Mouse (Mus musculus): ENCODE data around the gene Slc7a8.

Slc7a8 gene

GRCm38 (mm10) chr14:54699586-54699985 is 82.2 kb downstream of the Slc7a8 start:
- DNase-seq (ENCODE audit: low read depth): no peak

- DNase-seq (ENCODE audit: low read depth): no peak
These were observed 83.0 kb downstream of the Slc7a8 start, which contains the start of gene Gm29776 for GRCm38 (mm10) chr14:54698733-54699132. TSS of gene Gm29776 (minus strand) at chr14:54698833.

- DNase-seq (ENCODE audit: low read depth): no peak
These were observed 85.0 kb downstream of the Slc7a8 start for GRCm38 (mm10) chr14:54696752-54697151.

- DNase-seq (ENCODE audit: low read depth): no peak
These were observed 86.7 kb downstream of the Slc7a8 start for GRCm38 (mm10) chr14:54695042-54695441.

GRCm38 (mm10) chr14:54687251-54687650 is 94.5 kb downstream of the Slc7a8 start:
- DNase-seq (ENCODE audit: low read depth): peak; percentile 37

GRCm38 (mm10) chr14:54686522-54687143 is 95.1 kb downstream of the Slc7a8 start, which contains the start of gene Acin1:
TSS of gene Acin1 (minus strand) at chr14:54686931.
- peak; percentile 100 for DNase-seq (ENCODE audit: low read depth)

- DNase-seq (ENCODE audit: low read depth): no peak
These were observed 95.7 kb downstream of the Slc7a8 start, which contains the start of gene 1700123O20Rik for GRCm38 (mm10) chr14:54686063-54686521. TSS of gene 1700123O20Rik (plus strand) at chr14:54686216.

GRCm38 (mm10) chr14:54685471-54685870 is 96.3 kb downstream of the Slc7a8 start:
- DNase-seq (ENCODE audit: low read depth): peak; percentile 16

- DNase-seq (ENCODE audit: low read depth): peak; percentile 56
These were observed 99.3 kb downstream of the Slc7a8 start for GRCm38 (mm10) chr14:54682396-54682795.

- no peak for DNase-seq (ENCODE audit: low read depth)
These were observed 103.0 kb downstream of the Slc7a8 start for GRCm38 (mm10) chr14:54678657-54679304.

- DNase-seq (ENCODE audit: low read depth): no peak
These were observed 105.5 kb downstream of the Slc7a8 start for GRCm38 (mm10) chr14:54676290-54676689.

- DNase-seq (ENCODE audit: low read depth): no peak
These were observed 107.4 kb downstream of the Slc7a8 start for GRCm38 (mm10) chr14:54674317-54674716.

All from naive thymus-derived CD4-positive, alpha-beta T cell, adult 2 months (primary cell).